Mouse (Mus musculus): ENCODE results near the gene Wrnip1.
"Not testable (repeated sequence)": the region's sequence is repeated elsewhere in the genome, so short reads cannot be mapped to it uniquely, and the experiment has no call there.

Wrnip1 gene

DNA sequence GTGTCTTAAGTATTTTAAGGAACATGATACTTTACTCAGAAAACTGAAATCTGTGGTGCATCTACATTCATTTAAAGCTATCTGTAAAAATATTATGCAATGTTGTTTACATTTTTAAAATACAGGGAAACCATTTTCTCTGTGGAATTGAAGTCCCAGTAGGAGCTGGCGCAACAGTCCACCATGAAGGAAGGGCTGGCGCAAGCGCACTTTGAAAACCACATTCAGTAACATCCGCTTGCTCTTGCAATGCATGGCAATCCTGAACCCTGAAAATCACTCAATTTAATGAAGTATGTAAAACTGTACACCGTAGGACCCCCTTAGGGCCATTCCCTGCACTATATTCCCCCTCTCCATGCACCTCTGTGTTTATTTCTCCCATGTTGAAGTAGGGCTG is 32.7 kb downstream of the Wrnip1 start:
- POLR2A ChIA-PET, result no interaction called here
- CTCF ChIA-PET, result no interaction called here

GRCm38 (mm10) chr13:32839314-32839713 is 37.5 kb downstream of the Wrnip1 start:
- POLR2A ChIA-PET, result no interaction called here
- CTCF ChIA-PET, result no interaction called here

DNA sequence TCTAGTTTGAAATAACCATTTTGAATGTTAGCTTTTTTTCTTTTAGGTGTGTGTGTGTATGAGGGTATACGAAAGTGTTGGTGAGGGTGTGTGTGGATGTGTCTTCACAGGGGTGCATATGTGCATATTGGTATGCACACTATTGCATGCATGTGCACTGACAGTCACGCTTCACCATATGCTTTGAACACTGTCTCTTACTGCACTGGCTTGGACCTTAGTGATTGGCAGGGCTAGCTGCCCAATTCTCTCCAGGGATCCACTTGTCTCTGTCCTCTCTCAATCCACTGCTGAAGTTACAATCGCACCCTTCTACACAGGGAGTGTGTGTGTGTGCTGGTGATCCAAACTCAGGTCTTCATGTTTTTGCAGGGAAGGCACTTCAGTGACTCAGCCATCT is 39.5 kb downstream of the Wrnip1 start:
- ChIA-PET POLR2A (interaction anchor here in 1 of 4 experiments (0.7 kb wide), 1 partner anchor 42 kb away, joined by 3 read pairs; no protein-coding TSS in a partner anchor), CTCF (no interaction called here)

DNA sequence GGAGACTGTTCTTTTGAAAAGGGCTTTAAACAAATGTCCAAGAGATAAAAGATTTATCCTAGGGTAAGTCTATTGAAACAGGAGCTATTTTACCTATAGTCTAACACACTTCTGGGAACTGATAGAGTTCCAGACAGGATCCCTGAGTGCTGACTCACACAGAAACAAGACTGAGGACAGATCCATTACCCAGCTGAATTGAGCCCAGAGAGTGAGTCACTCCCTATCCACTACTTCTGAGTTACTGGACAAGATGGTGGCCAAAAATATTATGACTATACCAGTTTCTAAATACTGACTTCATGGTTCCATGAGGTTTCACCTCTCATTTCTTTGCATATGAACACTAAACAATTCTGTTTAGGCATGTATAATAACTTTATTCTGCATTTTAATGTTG is 44.4 kb downstream of the Wrnip1 start:
- ChIA-PET POLR2A (no interaction called here), CTCF (no interaction called here)

DNA sequence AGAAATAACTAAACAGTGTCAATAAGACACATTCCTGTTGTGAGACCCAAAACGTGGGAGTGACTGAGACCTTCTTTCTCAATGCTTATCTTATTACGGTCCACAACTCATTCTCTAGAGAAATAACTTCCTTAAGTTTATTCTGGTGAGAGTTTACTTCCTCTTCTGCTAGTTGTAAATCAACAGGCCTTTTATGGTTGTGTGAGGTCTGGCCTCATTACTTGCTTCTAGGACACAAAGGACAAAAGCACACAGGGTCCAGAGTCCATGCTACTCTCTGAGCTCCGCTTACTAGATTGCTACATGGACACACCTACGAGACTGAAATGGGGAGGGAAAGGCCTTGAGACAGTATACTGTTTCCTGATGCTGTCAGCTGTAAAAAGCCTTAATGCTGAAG is 47.3 kb downstream of the Wrnip1 start:
- POLR2A ChIA-PET, result no interaction called here
- CTCF ChIA-PET, result interaction anchor here in 1 of 4 experiments (2.1 to 3.3 kb wide), 2 partner anchors 17 to 22 kb away, joined by 10 to 11 read pairs; no protein-coding TSS in a partner anchor

GRCm38 (mm10) chr13:32849531-32850123 is 47.8 kb downstream of the Wrnip1 start:
- POLR2A ChIA-PET, result interaction anchor here in 1 of 4 experiments (1.2 kb wide), 1 partner anchor 22 kb away, joined by 3 read pairs; no protein-coding TSS in a partner anchor
- CTCF ChIA-PET, result interaction anchor here in 1 of 4 experiments (2.1 to 3.3 kb wide), 2 partner anchors 17 to 22 kb away, joined by 10 to 11 read pairs; no protein-coding TSS in a partner anchor

DNA sequence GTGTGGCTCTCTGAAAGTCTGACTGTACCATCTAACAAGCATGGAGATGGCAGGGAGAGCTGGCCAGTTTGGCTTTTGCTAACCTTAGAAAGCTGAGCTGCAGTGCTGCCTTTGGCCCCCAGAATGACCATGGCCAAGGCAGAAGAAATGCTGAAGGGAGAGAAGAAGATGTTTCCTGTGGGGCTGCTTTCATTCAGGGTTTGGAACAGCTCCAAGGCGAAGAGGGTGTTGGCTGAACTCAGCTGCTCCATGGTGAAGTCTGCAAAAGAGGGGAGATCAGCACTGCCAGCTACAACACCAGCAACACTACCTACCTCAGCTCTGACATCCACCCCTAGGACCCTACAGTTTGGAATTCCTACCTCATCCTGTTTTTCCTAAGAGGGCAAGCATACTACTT is 48.3 kb downstream of the Wrnip1 start:
- ChIA-PET CTCF (interaction anchor here in 2 of 4 experiments (0.9 to 3.3 kb wide), 4 partner anchors 16 to 51 kb away, joined by 3 to 11 read pairs (median 8); no protein-coding TSS in a partner anchor), POLR2A (interaction anchor here in 1 of 4 experiments (0.8 to 1.2 kb wide), 2 partner anchors 13 to 22 kb away, joined by 3 read pairs; no protein-coding TSS in a partner anchor)

GRCm38 (mm10) chr13:32850668-32851404 is 49.0 kb downstream of the Wrnip1 start, which contains the start of gene Serpinb1a:
Gene Serpinb1a, minus strand, starts transcription at chr13:32851185.
- ChIA-PET POLR2A (interaction anchor here in 3 of 4 experiments (0.7 to 1.4 kb wide), 5 partner anchors 13 to 46 kb away, joined by 3 read pairs; no protein-coding TSS in a partner anchor), CTCF (interaction anchor here in 3 of 4 experiments (0.6 to 3.3 kb wide), 11 partner anchors 12 to 1124 kb away, joined by 3 to 11 read pairs (median 5); no protein-coding TSS in a partner anchor)

DNA sequence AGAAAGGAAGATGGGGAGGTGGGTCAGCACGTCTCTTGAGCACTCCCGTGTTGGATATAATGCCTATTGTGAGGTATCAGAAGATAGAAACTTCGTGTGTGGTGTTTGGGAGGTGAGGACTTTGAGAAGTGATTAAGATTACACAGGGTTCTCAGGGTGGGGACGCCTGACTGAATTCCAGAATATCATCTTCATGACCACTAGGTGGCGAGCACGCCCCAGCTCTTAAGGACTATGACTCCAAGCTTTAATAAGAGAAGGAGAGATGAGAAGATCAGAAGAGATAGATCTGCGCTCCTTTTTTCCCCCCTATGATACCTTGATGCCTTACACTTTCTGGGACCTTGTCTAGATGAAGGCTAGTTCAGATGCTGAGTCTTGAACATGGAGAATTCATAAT is 50.1 kb downstream of the Wrnip1 start:
- POLR2A ChIA-PET, result interaction anchor here in 1 of 4 experiments (1.4 kb wide), 1 partner anchor 19 kb away, joined by 3 read pairs; no protein-coding TSS in a partner anchor
- CTCF ChIA-PET, result interaction anchor here (0.6 to 3.3 kb wide), 12 partner anchors 11 to 167 kb away, joined by 3 to 10 read pairs (median 4); no protein-coding TSS in a partner anchor

GRCm38 (mm10) chr13:32852539-32852938 is 50.7 kb downstream of the Wrnip1 start:
- ChIA-PET POLR2A (interaction anchor here in 1 of 4 experiments (1.4 kb wide), 1 partner anchor 20 kb away, joined by 3 read pairs; no protein-coding TSS in a partner anchor), CTCF (interaction anchor here in 3 of 4 experiments (0.6 to 3.3 kb wide), 10 partner anchors 10 to 166 kb away, joined by 3 to 10 read pairs (median 4); no protein-coding TSS in a partner anchor)

DNA sequence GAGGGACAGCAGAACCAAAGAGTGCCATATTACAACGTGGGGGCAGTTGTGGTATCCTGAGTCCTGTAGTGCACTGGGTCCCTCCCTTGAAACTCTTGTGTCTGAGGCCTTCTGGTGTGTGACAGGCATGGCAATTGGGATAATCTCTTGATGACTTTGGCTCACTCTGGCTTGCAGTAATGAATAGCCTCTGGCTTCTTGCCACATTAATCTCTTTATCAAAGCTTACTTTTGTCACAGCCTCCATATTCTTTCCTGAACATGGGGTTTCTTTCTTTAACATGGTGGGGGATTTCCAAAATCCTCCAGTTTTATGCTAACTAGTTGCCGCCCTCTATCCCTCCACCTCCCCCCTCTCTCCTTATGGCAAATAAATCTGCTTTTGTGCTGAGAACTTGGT is 51.2 kb downstream of the Wrnip1 start:
- CTCF ChIA-PET, result no interaction called here
- POLR2A ChIA-PET, result interaction anchor here in 1 of 4 experiments (1.1 kb wide), 1 partner anchor 10 kb away, joined by 3 read pairs; no protein-coding TSS in a partner anchor

DNA sequence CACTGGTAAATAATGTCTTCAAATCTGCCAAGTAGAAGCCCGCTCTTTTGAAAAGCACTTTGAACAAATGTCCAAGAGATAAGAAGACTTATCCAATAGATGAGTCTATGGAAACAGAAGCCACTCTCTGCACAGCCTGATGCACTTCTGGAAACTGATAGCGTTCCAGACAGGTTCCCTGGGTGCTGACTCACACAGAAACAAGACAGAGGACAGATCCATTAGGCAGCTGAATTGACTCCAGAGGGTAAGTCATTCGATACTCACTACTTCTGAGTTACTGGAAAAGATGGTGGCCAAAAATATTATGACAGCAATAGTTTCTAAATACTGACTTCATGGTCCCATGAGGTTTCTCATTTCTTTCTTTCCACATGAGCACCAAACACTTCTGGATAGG is 59.0 kb downstream of the Wrnip1 start:
- CTCF ChIA-PET, result no interaction called here
- POLR2A ChIA-PET, result no interaction called here

- CTCF ChIA-PET, result interaction anchor here in 3 of 4 experiments (0.5 to 1.5 kb wide), 4 partner anchors 12 to 343 kb away, joined by 4 to 8 read pairs (median 6); partner anchors contain the start of gene Serpinb1a (in 1 of the 3)
- POLR2A ChIA-PET, result interaction anchor here in 2 of 4 experiments (1.0 kb wide), 2 partner anchors 10 to 13 kb away, joined by 3 read pairs; no protein-coding TSS in a partner anchor
Observed at GRCm38 (mm10) chr13:32863456-32863855, 61.6 kb downstream of the Wrnip1 start.

GRCm38 (mm10) chr13:32864529-32864928 is 62.7 kb downstream of the Wrnip1 start:
- POLR2A ChIA-PET, CTCF ChIA-PET: not testable (repeated sequence)

GRCm38 (mm10) chr13:32865591-32865990 is 63.8 kb downstream of the Wrnip1 start:
- CTCF ChIA-PET, result interaction anchor here in 3 of 4 experiments (0.6 to 2.2 kb wide), 10 partner anchors 15 to 1055 kb away, joined by 3 to 10 read pairs (median 4); partner anchors contain the start of genes Serpinb1a (in 2 of the 3) and Serpinb1c (in 1 of the 3)

DNA sequence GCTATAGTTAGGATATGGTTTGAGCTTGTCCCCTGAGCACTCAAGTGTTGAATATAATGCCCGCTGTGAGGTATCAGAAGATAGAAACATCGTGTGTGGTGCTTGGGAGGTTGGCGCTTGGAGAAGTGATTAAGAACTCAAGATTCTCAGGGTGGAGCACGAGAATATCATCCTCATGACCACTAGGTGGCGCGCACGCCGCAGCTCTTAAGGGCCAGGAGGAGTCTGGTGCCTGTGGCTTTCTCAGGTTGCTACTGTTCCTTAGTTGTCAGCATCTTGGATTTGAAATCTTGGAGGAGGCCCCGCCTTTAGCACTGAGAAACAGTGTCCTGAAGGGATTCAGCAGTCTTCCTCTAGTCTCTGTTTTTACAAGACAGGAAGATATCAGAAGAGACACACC is 64.6 kb downstream of the Wrnip1 start:
- CTCF ChIA-PET, result interaction anchor here in 3 of 4 experiments (0.5 to 2.2 kb wide), 11 partner anchors 16 to 966 kb away, joined by 3 to 10 read pairs (median 4); partner anchors contain the start of gene Serpinb1a (in 2 of the 3)

More at GRCm38 (mm10) chr13:32865591-32865990, 63.8 kb downstream of the Wrnip1 start:
- POLR2A ChIA-PET, result no interaction called here

DNA sequence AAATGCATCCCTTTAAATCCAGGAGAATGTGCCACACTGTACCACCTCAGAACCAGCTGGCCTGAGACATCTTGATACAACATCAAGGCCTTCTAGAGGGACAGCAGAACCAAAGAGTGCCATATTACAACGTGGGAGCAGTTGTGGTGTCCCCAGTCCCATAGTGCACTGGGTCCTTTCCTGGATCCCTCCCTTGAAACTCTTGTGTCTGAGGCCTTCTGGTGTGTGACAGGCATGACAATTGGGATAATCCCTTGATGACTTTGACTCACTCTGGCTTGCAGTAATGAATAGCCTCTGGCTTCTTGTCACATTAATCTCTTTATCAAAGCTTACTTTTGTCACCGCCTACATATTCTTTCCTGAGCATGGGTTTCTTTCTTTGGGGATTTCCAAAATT is 65.2 kb downstream of the Wrnip1 start:
- POLR2A ChIA-PET, result no interaction called here
- CTCF ChIA-PET, result interaction anchor here in 3 of 4 experiments (0.5 to 2.2 kb wide), 5 partner anchors 16 to 209 kb away, joined by 3 to 10 read pairs (median 5); partner anchors contain the start of gene Serpinb1a (in 2 of the 3)

More for the DNA sequence above, 64.6 kb downstream of the Wrnip1 start:
- POLR2A ChIA-PET, result no interaction called here

GRCm38 (mm10) chr13:32868233-32868632 is 66.4 kb downstream of the Wrnip1 start:
- CTCF ChIA-PET, POLR2A ChIA-PET: not testable (repeated sequence)

- POLR2A ChIA-PET, result no interaction called here
- CTCF ChIA-PET, result no interaction called here
Observed at GRCm38 (mm10) chr13:32868843-32869242, 67.0 kb downstream of the Wrnip1 start.

Data from embryonic stem cell, embryonic (primary cell).